Mouse (Mus musculus) megakaryocyte, embryonic 14.5 days (primary cell): Measurements from ENCODE around the gene Gm10135. TPM values are rescaled to one million over a fixed set of nuclear protein-coding genes. Genes with fewer than 3 reads are reported as not detected.

ENCODE experiments used
- H3K27me3 ChIP-seq: replicated peaks from 2 replicates; pipeline ENCODE3; 2012; ENCODE audit warnings: inconsistent platforms
- H3K36me3 ChIP-seq: replicated peaks from 2 replicates; pipeline ENCODE3; 2012; ENCODE audit warnings: low read length, inconsistent platforms, mixed read lengths
- H3K4me1 ChIP-seq: 2 replicates; pipeline ENCODE4 v1.6.1; 2012; ENCODE audit warnings: inconsistent platforms
- H3K4me3 ChIP-seq: replicated peaks from 2 replicates; pipeline ENCODE3; 2012; ENCODE audit warnings: moderate library complexity, mild to moderate bottlenecking, inconsistent platforms
- H3K9me3 ChIP-seq: 2 replicates; pipeline ENCODE4 v1.6.1; 2012; ENCODE audit warnings: inconsistent platforms
- FLI1 ChIP-seq: IDR thresholded peaks from 2 replicates; pipeline ENCODE4 v1.6.1; 2012; ENCODE audit warnings: low read length, inconsistent platforms, mixed read lengths
- GATA1 ChIP-seq: IDR thresholded peaks from 3 replicates; pipeline ENCODE4 v1.6.1; 2012; ENCODE audit warnings: mixed read lengths, low read length, inconsistent platforms, borderline replicate concordance
- polyA plus RNA-seq: library from polyadenylated mRNA; stranded (reverse); fragments of >175 nt; gene quantifications from 2 replicates; pipeline ENCODE4 v1.2.3, GENCODE M21; 2012; ENCODE audit warnings: low replicate concordance; ENCODE audit not compliant: insufficient read depth

Gm10135 gene
- polyA plus RNA-seq, 1 experiment, result not detected

GRCm38 (mm10) chr5:72927074-72927473 is 47.4 kb downstream of the Gm10135 start:
- Histone ChIP-seq H3K4me1 (peaks cover 87% of the 10 kb centered on the region), H3K9me3 (no peaks in the 10 kb centered on the region), H3K36me3 (peaks cover 78% of the 10 kb centered on the region), H3K4me3 (no peak overlapping the region), H3K27me3 (no peaks in the 10 kb centered on the region)
- TF ChIP-seq FLI1 (no peak), GATA1 (no peak)

GRCm38 (mm10) chr5:72922796-72923195 is 51.7 kb downstream of the Gm10135 start:
- Histone ChIP-seq H3K4me1 (peaks cover 89% of the 10 kb centered on the region), H3K9me3 (no peaks in the 10 kb centered on the region), H3K36me3 (peaks cover 73% of the 10 kb centered on the region), H3K4me3 (peak overlapping the region; percentile 81), H3K27me3 (no peaks in the 10 kb centered on the region)
- TF ChIP-seq GATA1 (no peak), FLI1 (no peak)

- Histone ChIP-seq H3K4me3 (peak overlapping the region; percentile 33), H3K27me3 (no peaks in the 10 kb centered on the region), H3K36me3 (peaks cover 80% of the 10 kb centered on the region), H3K4me1 (peaks cover 91% of the 10 kb centered on the region), H3K9me3 (no peaks in the 10 kb centered on the region)
- TF ChIP-seq FLI1 (no peak), GATA1 (no peak)
Observed at GRCm38 (mm10) chr5:72921171-72921570, 53.3 kb downstream of the Gm10135 start.

- no peak overlapping the region for H3K4me3 ChIP-seq
- peaks cover 84% of the 10 kb centered on the region for H3K36me3 ChIP-seq
- H3K4me1 ChIP-seq, result peaks cover 85% of the 10 kb centered on the region
- H3K27me3 ChIP-seq, result no peaks in the 10 kb centered on the region
- H3K9me3 ChIP-seq, result no peaks in the 10 kb centered on the region
- TF ChIP-seq GATA1, result no peak
- TF ChIP-seq FLI1, result no peak
Observed at GRCm38 (mm10) chr5:72920416-72920815, 54.1 kb downstream of the Gm10135 start.

- peak overlapping the region; percentile 98 for H3K4me3 ChIP-seq
- peaks cover 65% of the 10 kb centered on the region for H3K4me1 ChIP-seq
- peaks cover 52% of the 10 kb centered on the region for H3K36me3 ChIP-seq
- H3K9me3 ChIP-seq, result no peaks in the 10 kb centered on the region
- H3K27me3 ChIP-seq, result no peaks in the 10 kb centered on the region
- no peak for TF ChIP-seq FLI1
- no peak for TF ChIP-seq GATA1
Observed at GRCm38 (mm10) chr5:72916851-72917250, 57.7 kb downstream of the Gm10135 start.

GRCm38 (mm10) chr5:72916048-72916447 is 58.5 kb downstream of the Gm10135 start:
- H3K36me3 ChIP-seq, result peaks cover 46% of the 10 kb centered on the region
- H3K4me3 ChIP-seq, result peak overlapping the region; percentile 98
- H3K9me3 ChIP-seq, result no peaks in the 10 kb centered on the region
- peaks cover 66% of the 10 kb centered on the region for H3K4me1 ChIP-seq
- TF ChIP-seq FLI1 (no peak), GATA1 (no peak)
- H3K27me3 ChIP-seq, result no peaks in the 10 kb centered on the region

Other genes starting within 250 kb of the Gm10135 start
- gene Txk, start 221.9 kb downstream of the Gm10135 start, polyA plus RNA-seq, result 0.11 TPM in 1 of 2 replicates, not detected in the other
- gene Tec, start 106.2 kb downstream of the Gm10135 start, polyA plus RNA-seq, result 0.80 and 4.6 TPM in 2 replicates
- gene Slain2, start 60.4 kb downstream of the Gm10135 start, polyA plus RNA-seq, result 23.7 and 28.9 TPM in 2 replicates
- 1.2 TPM in 1 of 2 replicates, not detected in the other for gene Slc10a4, start 32.2 kb upstream of the Gm10135 start, polyA plus RNA-seq